Mouse (Mus musculus) neutrophil, adult 83 days (primary cell): ENCODE measurements around the gene Gm14434. TPM values are rescaled to one million over a fixed set of nuclear protein-coding genes. Genes with fewer than 3 reads are reported as not detected.

ENCODE experiments used
- total RNA-seq, 2 experiments: library from RNA; stranded (reverse); gene quantifications; one replicate each; pipeline ENCODE4 v1.2.4; 2023

Gm14434 gene
- total RNA-seq: not detected

GRCm38 (mm10) chr2:176486683-176487082 is at the start of gene Gm14434:
Gene Gm14434 (minus strand): TSS chr2:176486783.

DNA sequence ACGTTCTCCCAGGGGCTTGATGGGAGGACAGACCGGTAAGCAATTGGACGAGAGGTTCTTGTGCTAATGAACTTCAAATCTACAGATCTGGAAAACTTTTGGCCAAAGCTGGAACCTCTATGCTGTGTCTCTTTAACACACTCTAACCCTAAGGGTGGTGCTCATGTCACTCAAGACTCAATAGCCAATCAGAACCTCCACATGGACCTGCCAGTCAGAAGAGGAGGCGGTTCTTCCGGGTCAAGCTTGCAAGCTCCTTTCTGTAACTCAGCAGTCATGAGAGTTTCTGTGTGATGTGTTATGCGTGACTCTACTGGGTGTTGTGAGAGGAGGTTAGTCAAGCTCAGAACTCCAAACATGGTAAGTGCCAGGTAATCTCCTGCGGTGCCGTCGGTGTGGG is 34.2 kb upstream of the Gm14434 start, which contains the start of gene Zfp967:
Zfp967 (plus strand) TSS at position 301 of the 400 bp plus-strand sequence.

GRCm38 (mm10) chr2:176423294-176423693 is 63.3 kb downstream of the Gm14434 start, which contains the start of gene Gm14435:
Gene Gm14435 (plus strand): TSS chr2:176423594.

Other genes with a start within 250 kb of the Gm14434 start
- gene Gm11009, start 167.3 kb downstream of the Gm14434 start, total RNA-seq: not detected
- gene Gm14435, start 63.2 kb downstream of the Gm14434 start, total RNA-seq: 1 to 10 TPM in 1 of 2 experiments, not detected in 1; 1.1 TPM
- not detected for gene Zfp967, start 34.3 kb upstream of the Gm14434 start, total RNA-seq
- not detected for gene Gm14308, start 149.6 kb upstream of the Gm14434 start, total RNA-seq
- 1 to 10 TPM; 1.2 to 1.6 TPM for gene Zfp973, start 183.7 kb upstream of the Gm14434 start, total RNA-seq
- 1 to 10 TPM in 1 of 2 experiments, under 1 TPM in 1; 0.40 to 1.3 TPM for gene Gm14305, start 221.5 kb upstream of the Gm14434 start, total RNA-seq